Mouse (Mus musculus) bone marrow macrophage, adult 2 months (primary cell): ENCODE data around the gene Spata32.

ENCODE experiments used
- CTCF ChIP-seq: IDR thresholded peaks from 2 replicates; pipeline ENCODE4 v1.5.1; 2012; ENCODE audit warnings: low read depth, mild to moderate bottlenecking, low read length, moderate library complexity
- POLR2A ChIP-seq: IDR thresholded peaks from 2 replicates; pipeline ENCODE4 v1.6.1; 2012; ENCODE audit warnings: mild to moderate bottlenecking, low read depth, low read length, borderline replicate concordance

GRCm38 (mm10) chr11:103160738-103161137, 57.5 kb downstream of the Spata32 start:
- TF ChIP-seq POLR2A, result no peak
- TF ChIP-seq CTCF, result no peak
